Mouse (Mus musculus): ENCODE measurements at regions not wholly inside any gene's neighbourhood (a gene's known extent, or its start where the extent isn't known, plus 50 kb on each side); places are given as distances from the start of the nearest gene placed in this dataset.

DNA sequence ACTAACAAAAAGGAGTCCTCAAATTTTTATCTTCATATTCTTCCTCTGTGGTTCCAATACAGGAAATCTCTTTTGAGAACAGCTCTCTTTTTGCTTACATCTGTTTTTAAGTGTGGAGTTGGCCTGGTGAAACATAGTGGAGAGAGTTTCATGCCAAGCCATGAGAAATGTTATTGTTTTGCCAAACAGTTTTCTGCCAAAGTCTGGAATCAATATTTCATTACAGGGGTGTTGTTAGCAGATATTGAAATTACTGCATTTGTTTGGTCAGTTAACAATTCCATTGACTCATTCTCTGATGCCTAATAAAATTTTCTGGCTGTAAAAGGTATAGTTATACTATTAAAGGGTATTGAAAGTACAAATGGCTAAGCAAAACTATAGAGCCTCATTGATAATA, 1285.2 kb upstream of the Gm7489 start:
- Histone ChIP-seq H3K27ac (replicated peaks) (no peak overlapping the region), H3K9ac (replicated peaks) (no peak overlapping the region), H3K4me1 (no peaks in the 10 kb centered on the region)

GRCm38 (mm10) chr15:52599957-52600356, 1284.7 kb upstream of the Gm7489 start:
- no peak overlapping the region for H3K27ac ChIP-seq (replicated peaks)
- no peak overlapping the region for H3K4me3 ChIP-seq
- H3K4me1 ChIP-seq, result no peaks in the 10 kb centered on the region
- no peaks in the 10 kb centered on the region for H3K9me3 ChIP-seq
- no peak for ATAC-seq (ENCODE audit: low FRiP score, low read depth)
- H3K9ac ChIP-seq (replicated peaks), result no peak overlapping the region
- H3K4me2 ChIP-seq (replicated peaks), result no peak overlapping the region
- H3K36me3 ChIP-seq, result no peaks in the 10 kb centered on the region
- H3K27me3 ChIP-seq, result no peaks in the 10 kb centered on the region
- WGBS, result 77% methylated on average over 2 of the region's 2 CpGs

More for the DNA sequence above, 1285.2 kb upstream of the Gm7489 start:
- Histone ChIP-seq H3K9me3 (no peaks in the 10 kb centered on the region), H3K4me2 (replicated peaks) (no peak overlapping the region), H3K27me3 (no peaks in the 10 kb centered on the region), H3K36me3 (no peaks in the 10 kb centered on the region), H3K4me3 (no peak overlapping the region)
- ATAC-seq (ENCODE audit: low FRiP score, low read depth), result no peak

GRCm38 (mm10) chr15:52639790-52640189, 1244.9 kb upstream of the Gm7489 start:
- Histone ChIP-seq H3K4me2 (replicated peaks) (no peak overlapping the region), H3K36me3 (no peaks in the 10 kb centered on the region), H3K27ac (replicated peaks) (no peak overlapping the region), H3K27me3 (no peaks in the 10 kb centered on the region), H3K9ac (replicated peaks) (no peak overlapping the region), H3K4me1 (no peaks in the 10 kb centered on the region), H3K4me3 (no peak overlapping the region), H3K9me3 (no peaks in the 10 kb centered on the region)
- WGBS, result 93% methylated on average over 3 of the region's 3 CpGs
- ATAC-seq (ENCODE audit: low FRiP score, low read depth), result no peak

DNA sequence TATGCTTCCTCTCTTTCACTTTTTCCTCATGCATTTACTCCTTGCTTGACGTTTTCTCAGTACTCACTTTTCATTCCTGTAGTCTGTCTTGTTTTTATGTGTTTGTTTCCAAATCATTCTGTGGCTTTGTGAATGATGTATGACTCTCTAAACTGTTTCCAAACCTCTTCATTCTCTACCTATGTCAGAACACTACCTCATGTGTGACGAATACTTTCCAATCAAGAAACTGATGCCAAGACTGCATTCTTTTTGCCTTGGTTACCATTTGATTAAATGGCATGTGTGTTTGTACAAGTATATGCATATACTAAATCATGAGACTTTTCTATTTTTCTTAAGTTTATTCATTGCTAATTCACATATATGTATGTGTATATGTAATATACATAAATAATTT, 1238.7 kb upstream of the Gm7489 start:
- no peak overlapping the region for H3K4me3 ChIP-seq
- H3K27ac ChIP-seq (replicated peaks), result no peak overlapping the region
- no peaks in the 10 kb centered on the region for H3K4me1 ChIP-seq
- H3K9me3 ChIP-seq, result no peaks in the 10 kb centered on the region
- 85% methylated on average over 2 of the region's 2 CpGs for WGBS
- no peak overlapping the region for H3K9ac ChIP-seq (replicated peaks)
- H3K4me2 ChIP-seq (replicated peaks), result no peak overlapping the region
- H3K36me3 ChIP-seq, result no peaks in the 10 kb centered on the region
- H3K27me3 ChIP-seq, result no peaks in the 10 kb centered on the region
- no peak for ATAC-seq (ENCODE audit: low FRiP score, low read depth)

- no peak for ATAC-seq (ENCODE audit: low FRiP score, low read depth)
- no peaks in the 10 kb centered on the region for H3K36me3 ChIP-seq
Measured at GRCm38 (mm10) chr15:52657916-52658315, 1226.8 kb upstream of the Gm7489 start.

More at GRCm38 (mm10) chr15:52657916-52658315, 1226.8 kb upstream of the Gm7489 start:
- no peak overlapping the region for H3K4me2 ChIP-seq (replicated peaks)
- H3K4me3 ChIP-seq, result no peak overlapping the region
- H3K27ac ChIP-seq (replicated peaks), result no peak overlapping the region
- no peaks in the 10 kb centered on the region for H3K4me1 ChIP-seq
- no peaks in the 10 kb centered on the region for H3K9me3 ChIP-seq
- H3K9ac ChIP-seq (replicated peaks), result no peak overlapping the region
- no peaks in the 10 kb centered on the region for H3K27me3 ChIP-seq
